Mouse (Mus musculus): Measurements from ENCODE around the gene Fbxl5.

The Fbxl5 gene

GRCm38 (mm10) chr5:43783996-43784395, 37.4 kb downstream of the Fbxl5 start:
- no peak for ATAC-seq (ENCODE audit: low TSS enrichment)

GRCm38 (mm10) chr5:43781977-43782930, 39.2 kb downstream of the Fbxl5 start:
- peak; percentile 90 for ATAC-seq (ENCODE audit: low TSS enrichment)

GRCm38 (mm10) chr5:43781423-43781976, 39.9 kb downstream of the Fbxl5 start:
- ATAC-seq (ENCODE audit: low TSS enrichment) = peak; percentile 75

- no peak for ATAC-seq (ENCODE audit: low TSS enrichment)
Measured at GRCm38 (mm10) chr5:43778583-43778982, 42.9 kb downstream of the Fbxl5 start.

GRCm38 (mm10) chr5:43776993-43777392, 44.4 kb downstream of the Fbxl5 start:
- ATAC-seq (ENCODE audit: low TSS enrichment) = no peak

GRCm38 (mm10) chr5:43776407-43776806, 45.0 kb downstream of the Fbxl5 start:
- ATAC-seq (ENCODE audit: low TSS enrichment) = peak; percentile 28

- ATAC-seq (ENCODE audit: low TSS enrichment) = no peak
Measured at GRCm38 (mm10) chr5:43771555-43771954, 49.9 kb downstream of the Fbxl5 start.

- ATAC-seq (ENCODE audit: low TSS enrichment) = peak; percentile 98
Measured at GRCm38 (mm10) chr5:43770618-43771354, 50.7 kb downstream of the Fbxl5 start.

- no peak for ATAC-seq (ENCODE audit: low TSS enrichment)
Measured at GRCm38 (mm10) chr5:43749092-43749491, 72.3 kb downstream of the Fbxl5 start.

- ATAC-seq (ENCODE audit: low TSS enrichment) = peak; percentile 56; the same call in 1 of the 2 replicates
Measured at GRCm38 (mm10) chr5:43748039-43748438, 73.4 kb downstream of the Fbxl5 start.

- no peak for ATAC-seq (ENCODE audit: low TSS enrichment)
Measured at GRCm38 (mm10) chr5:43745156-43745555, 76.3 kb downstream of the Fbxl5 start.

- ATAC-seq (ENCODE audit: low TSS enrichment) = no peak
Measured at GRCm38 (mm10) chr5:43744187-43744586, 77.3 kb downstream of the Fbxl5 start.

- ATAC-seq (ENCODE audit: low TSS enrichment) = peak; percentile 84
Measured at GRCm38 (mm10) chr5:43732381-43732780, 89.1 kb downstream of the Fbxl5 start.

- ATAC-seq (ENCODE audit: low TSS enrichment) = peak; percentile 25
Measured at GRCm38 (mm10) chr5:43728375-43729165, 92.9 kb downstream of the Fbxl5 start.

- ATAC-seq (ENCODE audit: low TSS enrichment) = peak; percentile 84
Measured at GRCm38 (mm10) chr5:43723830-43724229, 97.6 kb downstream of the Fbxl5 start.

- ATAC-seq (ENCODE audit: low TSS enrichment) = no peak
Measured at GRCm38 (mm10) chr5:43722452-43722783, 99.0 kb downstream of the Fbxl5 start.

GRCm38 (mm10) chr5:43721538-43722451, 99.6 kb downstream of the Fbxl5 start:
- ATAC-seq (ENCODE audit: low TSS enrichment) = no peak

GRCm38 (mm10) chr5:43699240-43699639, 122.2 kb downstream of the Fbxl5 start:
- no peak for ATAC-seq (ENCODE audit: low TSS enrichment)

GRCm38 (mm10) chr5:43697133-43697532, 124.3 kb downstream of the Fbxl5 start:
- no peak for ATAC-seq (ENCODE audit: low TSS enrichment)
